Mouse (Mus musculus): ENCODE data around the gene Olfr370. TPM values are rescaled to one million over a fixed set of nuclear protein-coding genes. Genes with fewer than 3 reads are reported as not detected.

Gene Olfr370
- polyA plus RNA-seq, 1 experiment from 2014 or later, result 0.36 TPM

DNA sequence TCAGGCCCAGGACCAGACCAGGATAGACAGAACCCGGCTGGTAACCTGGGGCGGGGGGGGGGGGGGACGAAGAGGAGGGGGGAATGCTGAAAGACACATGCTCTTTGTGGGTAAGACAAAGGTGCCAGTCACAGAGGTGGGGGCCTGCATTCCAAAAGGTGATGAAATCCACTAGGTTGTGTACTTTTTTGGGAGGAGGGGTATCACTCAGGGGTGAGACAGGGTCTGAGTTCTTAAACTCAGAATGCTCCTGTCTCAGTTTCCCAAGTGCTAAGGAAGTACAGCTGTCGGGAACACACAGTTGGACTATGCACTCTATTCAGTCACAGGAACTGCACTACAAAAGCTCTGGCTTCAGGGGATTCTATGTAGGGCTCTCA, 40.9 kb downstream of the Olfr370 start:
- Histone ChIP-seq H3K4me1 (peaks cover 66% of the 10 kb centered on the region), H3K9ac (no peak overlapping the region), H3K36me3 (peaks cover 18% of the 10 kb centered on the region), H3K9me3 (replicated peaks) (no peaks in the 10 kb centered on the region), H3K4me2 (replicated peaks) (no peak overlapping the region; the same call in 1 of the 2 replicates), H3K27ac (replicated peaks) (peak overlapping the region; percentile 80), H3K4me3 (replicated peaks) (no peak overlapping the region), H3K27me3 (no peaks in the 10 kb centered on the region)
- WGBS, result 53% methylated on average over 4 of the region's 4 CpGs
- no peak for ATAC-seq (ENCODE audit: insufficient number of reproducible peaks, low FRiP score, low TSS enrichment, low read depth)

DNA sequence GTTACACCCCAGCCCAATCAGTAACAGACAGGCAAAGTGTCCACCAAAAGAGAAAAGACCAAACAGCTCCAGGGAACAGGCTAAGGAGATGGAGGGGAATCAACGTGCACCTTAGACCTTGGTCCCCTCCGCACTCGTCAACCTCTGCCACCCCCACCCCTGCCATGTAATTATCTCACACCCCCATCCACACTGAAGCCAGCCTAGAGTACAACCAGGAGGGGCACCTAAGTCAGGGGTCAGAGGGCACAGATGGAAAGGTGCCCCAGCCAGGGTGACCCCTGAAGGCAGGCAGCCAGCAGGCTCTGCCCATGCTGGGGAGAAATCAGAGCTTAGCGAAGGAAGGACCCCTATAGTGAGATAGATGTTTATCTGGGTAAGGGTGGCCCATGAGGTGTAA, 41.3 kb downstream of the Olfr370 start:
- Histone ChIP-seq H3K9ac (no peak overlapping the region), H3K4me3 (replicated peaks) (no peak overlapping the region), H3K4me2 (replicated peaks) (no peak overlapping the region), H3K27me3 (no peaks in the 10 kb centered on the region), H3K36me3 (peaks cover 14% of the 10 kb centered on the region), H3K9me3 (replicated peaks) (no peaks in the 10 kb centered on the region), H3K4me1 (peaks cover 66% of the 10 kb centered on the region), H3K27ac (replicated peaks) (0 out of 2 replicates have a peak overlapping the region, but pooled peaks have one; percentile 4)
- 48% methylated on average over 4 of the region's 4 CpGs for WGBS
- ATAC-seq (ENCODE audit: insufficient number of reproducible peaks, low FRiP score, low TSS enrichment, low read depth), result no peak

GRCm38 (mm10) chr8:83577384-83577791, 41.8 kb downstream of the Olfr370 start:
- H3K4me2 ChIP-seq (replicated peaks), result no peak overlapping the region
- 60% methylated on average over 9 of the region's 9 CpGs for WGBS
- H3K27me3 ChIP-seq, result no peaks in the 10 kb centered on the region
- no peak overlapping the region for H3K9ac ChIP-seq
- ATAC-seq (ENCODE audit: insufficient number of reproducible peaks, low FRiP score, low TSS enrichment, low read depth), result no peak
- H3K36me3 ChIP-seq, result peaks cover 9% of the 10 kb centered on the region
- H3K4me1 ChIP-seq, result peaks cover 66% of the 10 kb centered on the region
- 0 out of 2 replicates have a peak overlapping the region, but pooled peaks have one; percentile 4 for H3K27ac ChIP-seq (replicated peaks)
- H3K9me3 ChIP-seq (replicated peaks), result no peaks in the 10 kb centered on the region
- no peak overlapping the region for H3K4me3 ChIP-seq (replicated peaks)

- Histone ChIP-seq H3K36me3 (no peaks in the 10 kb centered on the region), H3K4me1 (peaks cover 69% of the 10 kb centered on the region), H3K27ac (replicated peaks) (0 out of 2 replicates have a peak overlapping the region, but pooled peaks have one; percentile 25), H3K27me3 (no peaks in the 10 kb centered on the region), H3K9ac (no peak overlapping the region), H3K4me2 (replicated peaks) (no peak overlapping the region), H3K4me3 (replicated peaks) (no peak overlapping the region), H3K9me3 (replicated peaks) (no peaks in the 10 kb centered on the region)
- no peak for ATAC-seq (ENCODE audit: insufficient number of reproducible peaks, low FRiP score, low TSS enrichment, low read depth)
- 68% methylated on average over 17 of the region's 17 CpGs for WGBS
Measured at GRCm38 (mm10) chr8:83578131-83579055, 42.8 kb downstream of the Olfr370 start.

DNA sequence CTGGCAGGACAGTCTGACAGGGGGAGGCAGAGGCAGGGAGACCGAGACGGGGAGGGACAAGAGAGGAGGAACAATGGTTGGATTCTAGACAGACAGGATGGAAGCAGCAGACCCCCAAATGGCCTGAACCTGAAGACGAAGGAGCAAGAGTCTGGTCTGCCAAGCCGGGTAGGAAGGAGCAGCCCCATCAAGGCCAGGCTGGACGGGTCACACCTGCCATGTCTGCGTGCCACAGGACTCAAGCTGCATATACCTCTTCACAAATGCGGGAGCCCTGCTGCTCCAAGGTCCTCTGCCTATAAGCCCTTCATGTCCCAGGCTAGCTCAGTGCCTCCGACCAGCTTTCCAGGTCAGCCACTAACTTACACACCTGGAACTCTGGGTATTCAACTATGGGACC, 44.1 kb downstream of the Olfr370 start:
- Histone ChIP-seq H3K4me3 (replicated peaks) (no peak overlapping the region), H3K4me1 (peaks cover 56% of the 10 kb centered on the region), H3K9ac (no peak overlapping the region), H3K27me3 (no peaks in the 10 kb centered on the region), H3K4me2 (replicated peaks) (no peak overlapping the region), H3K27ac (replicated peaks) (no peak overlapping the region), H3K9me3 (replicated peaks) (no peaks in the 10 kb centered on the region), H3K36me3 (peaks cover 4% of the 10 kb centered on the region; the same call in 1 of the 2 replicates)
- WGBS, result 86% methylated on average over 8 of the region's 8 CpGs
- no peak for ATAC-seq (ENCODE audit: insufficient number of reproducible peaks, low FRiP score, low TSS enrichment, low read depth)

DNA sequence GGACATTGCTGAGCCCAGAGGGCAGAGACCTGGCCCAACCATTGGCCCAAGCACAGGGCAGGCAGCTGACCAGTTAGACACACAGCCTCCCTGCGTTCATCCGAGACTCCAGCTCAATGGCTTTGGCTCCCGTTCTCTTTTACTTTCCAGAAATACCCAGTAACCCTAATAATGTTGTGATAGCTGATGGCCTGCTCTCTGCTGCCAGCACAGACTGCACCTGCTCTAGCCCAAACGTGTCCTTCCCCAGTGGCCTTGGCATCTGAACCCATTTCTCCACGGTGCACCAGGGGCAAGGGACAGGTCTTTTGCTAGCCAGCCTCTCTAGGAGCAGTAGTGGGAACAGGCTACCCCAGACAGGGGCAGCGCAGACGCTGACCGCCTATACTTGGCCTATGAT, 45.2 kb downstream of the Olfr370 start:
- Histone ChIP-seq H3K4me2 (replicated peaks) (no peak overlapping the region), H3K27me3 (no peaks in the 10 kb centered on the region), H3K27ac (replicated peaks) (no peak overlapping the region), H3K4me1 (peaks cover 45% of the 10 kb centered on the region), H3K36me3 (peaks cover 4% of the 10 kb centered on the region; the same call in 1 of the 2 replicates), H3K9ac (no peak overlapping the region), H3K4me3 (replicated peaks) (no peak overlapping the region), H3K9me3 (replicated peaks) (no peaks in the 10 kb centered on the region)
- ATAC-seq (ENCODE audit: insufficient number of reproducible peaks, low FRiP score, low TSS enrichment, low read depth), result no peak
- 89% methylated on average over 8 of the region's 8 CpGs for WGBS

- Histone ChIP-seq H3K4me3 (replicated peaks) (no peak overlapping the region), H3K4me1 (peaks cover 37% of the 10 kb centered on the region), H3K27ac (replicated peaks) (no peak overlapping the region), H3K27me3 (no peaks in the 10 kb centered on the region), H3K4me2 (replicated peaks) (no peak overlapping the region), H3K9ac (no peak overlapping the region), H3K36me3 (peaks cover 4% of the 10 kb centered on the region; the same call in 1 of the 2 replicates), H3K9me3 (replicated peaks) (no peaks in the 10 kb centered on the region)
- ATAC-seq (ENCODE audit: insufficient number of reproducible peaks, low FRiP score, low TSS enrichment, low read depth), result no peak
- WGBS, result 82% methylated on average over 8 of the region's 8 CpGs
Measured at GRCm38 (mm10) chr8:83582226-83582625, 46.6 kb downstream of the Olfr370 start.

DNA sequence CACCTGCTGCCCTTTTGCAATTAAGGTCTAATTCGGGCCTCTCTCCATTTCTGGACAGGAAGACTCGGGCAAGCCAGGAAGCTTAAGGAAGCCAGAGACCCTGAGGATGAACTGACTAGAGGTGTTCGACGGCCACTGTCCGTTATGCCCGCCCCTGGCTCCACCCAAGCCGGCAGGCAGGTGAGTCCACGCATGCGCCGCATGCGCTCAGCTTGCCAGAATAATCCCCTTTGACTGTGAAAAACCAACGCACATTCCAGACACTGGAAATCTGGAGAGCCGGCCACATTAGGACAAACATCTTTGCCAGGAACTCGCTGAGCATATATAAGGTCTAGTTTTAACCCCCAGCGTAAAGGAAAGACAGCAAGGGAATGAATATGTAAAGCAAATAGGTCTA, 47.7 kb downstream of the Olfr370 start:
- 82% methylated on average over 15 of the region's 15 CpGs for WGBS

GRCm38 (mm10) chr8:83584771-83585170, 49.2 kb downstream of the Olfr370 start:
- Histone ChIP-seq H3K36me3 (peaks cover 16% of the 10 kb centered on the region; the same call in 1 of the 2 replicates), H3K27me3 (no peaks in the 10 kb centered on the region), H3K4me3 (replicated peaks) (no peak overlapping the region), H3K4me1 (peaks cover 14% of the 10 kb centered on the region), H3K9me3 (replicated peaks) (no peaks in the 10 kb centered on the region), H3K27ac (replicated peaks) (no peak overlapping the region), H3K4me2 (replicated peaks) (no peak overlapping the region), H3K9ac (no peak overlapping the region)
- no peak for ATAC-seq (ENCODE audit: insufficient number of reproducible peaks, low FRiP score, low TSS enrichment, low read depth)
- WGBS, result 86% methylated on average over 1 of the region's 1 CpGs

More for the DNA sequence above, 47.7 kb downstream of the Olfr370 start:
- Histone ChIP-seq H3K9ac (no peak overlapping the region), H3K36me3 (peaks cover 12% of the 10 kb centered on the region; the same call in 1 of the 2 replicates), H3K27ac (replicated peaks) (no peak overlapping the region), H3K4me1 (peaks cover 30% of the 10 kb centered on the region), H3K9me3 (replicated peaks) (no peaks in the 10 kb centered on the region), H3K4me3 (replicated peaks) (no peak overlapping the region), H3K27me3 (no peaks in the 10 kb centered on the region), H3K4me2 (replicated peaks) (no peak overlapping the region)
- no peak for ATAC-seq (ENCODE audit: insufficient number of reproducible peaks, low FRiP score, low TSS enrichment, low read depth)

DNA sequence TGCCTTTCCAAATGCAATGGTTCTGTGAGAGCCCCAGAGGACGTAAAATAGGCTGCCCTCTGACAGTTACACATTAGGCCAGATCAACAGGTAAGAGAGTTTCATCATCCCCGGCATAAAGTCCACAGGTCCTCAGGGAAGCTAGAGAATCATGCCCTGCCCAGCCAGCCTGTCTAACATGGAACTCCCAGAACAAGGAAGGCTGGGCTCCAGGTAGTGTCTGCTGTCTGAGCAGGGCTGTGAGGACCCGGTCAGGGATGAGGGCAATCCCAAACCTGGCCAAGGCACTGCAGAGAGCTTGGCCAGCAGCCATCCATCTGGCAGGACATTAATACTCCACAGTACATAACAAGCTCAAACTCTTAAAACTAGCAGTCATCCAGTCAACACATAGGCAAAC, 49.8 kb downstream of the Olfr370 start:
- Histone ChIP-seq H3K4me1 (peaks cover 16% of the 10 kb centered on the region), H3K9ac (no peak overlapping the region), H3K27ac (replicated peaks) (no peak overlapping the region), H3K9me3 (replicated peaks) (no peaks in the 10 kb centered on the region), H3K4me2 (replicated peaks) (no peak overlapping the region), H3K4me3 (replicated peaks) (no peak overlapping the region), H3K27me3 (no peaks in the 10 kb centered on the region), H3K36me3 (peaks cover 16% of the 10 kb centered on the region; the same call in 1 of the 2 replicates)
- WGBS, result 72% methylated on average over 3 of the region's 3 CpGs
- no peak for ATAC-seq (ENCODE audit: insufficient number of reproducible peaks, low FRiP score, low TSS enrichment, low read depth)

GRCm38 (mm10) chr8:83587644-83588043, 52.1 kb downstream of the Olfr370 start:
- ATAC-seq (ENCODE audit: insufficient number of reproducible peaks, low FRiP score, low TSS enrichment, low read depth), result no peak
- WGBS, result 84% methylated on average over 6 of the region's 6 CpGs
- Histone ChIP-seq H3K4me2 (replicated peaks) (no peak overlapping the region), H3K4me1 (peaks cover 33% of the 10 kb centered on the region), H3K9ac (no peak overlapping the region), H3K27me3 (no peaks in the 10 kb centered on the region), H3K27ac (replicated peaks) (no peak overlapping the region), H3K36me3 (peaks cover 16% of the 10 kb centered on the region; the same call in 1 of the 2 replicates), H3K9me3 (replicated peaks) (no peaks in the 10 kb centered on the region), H3K4me3 (replicated peaks) (no peak overlapping the region)

All from embryonic facial prominence, embryonic 15.5 days (tissue).